Mouse (Mus musculus) layer of hippocampus, adult 8-10 months (tissue): ENCODE results near the gene Zfp248. TPM values are rescaled to one million over a fixed set of nuclear protein-coding genes. Genes with fewer than 3 reads are reported as not detected.

Source experiments
- microRNA-seq, 2 experiments: library from miRNA; unstranded; fragments of <30 nt; microRNA quantifications; one replicate each; pipeline ENCODE4 v1.2.0; 2022
- total RNA-seq, 4 experiments: library from RNA; stranded (reverse); gene quantifications; 2 replicates each; pipeline ENCODE4 v1.2.4; 2022

Zfp248 gene
- total RNA-seq, 4 experiments from 2014 or later, result 13.6 to 18.6 (median 16.2) TPM

Small RNA genes within 50 kb of the gene (microRNA-seq; reads per million reads assigned to microRNA genes)
- gene Gm25953, result 0 reads per million in 2 experiments

Other genes starting within 250 kb of the Zfp248 start
- 10 to 100 TPM; 23.1 to 26.2 (median 24.9) TPM for gene Bms1, start 36.1 kb downstream of the Zfp248 start, total RNA-seq
- 10 to 100 TPM; 16.9 to 19.5 (median 18.3) TPM for gene Zfp9, start 23.8 kb upstream of the Zfp248 start, total RNA-seq
- 10 to 100 TPM in 2 of 4 experiments, 1 to 10 TPM in 2; 8.3 to 13.2 (median 10.6) TPM for gene Ankrd26, start 106.7 kb upstream of the Zfp248 start, total RNA-seq